Mouse (Mus musculus) urinary bladder, postnatal 36 days (tissue): ENCODE data around the gene Ifnk.

Experiments
- DNase-seq, 2 experiments: peaks; one replicate each; pipeline ENCODE4 v3.0.0; 2022; ENCODE audit warnings: low spot score in 2 of 2, mixed read lengths in 1 of 2

Ifnk gene

DNA sequence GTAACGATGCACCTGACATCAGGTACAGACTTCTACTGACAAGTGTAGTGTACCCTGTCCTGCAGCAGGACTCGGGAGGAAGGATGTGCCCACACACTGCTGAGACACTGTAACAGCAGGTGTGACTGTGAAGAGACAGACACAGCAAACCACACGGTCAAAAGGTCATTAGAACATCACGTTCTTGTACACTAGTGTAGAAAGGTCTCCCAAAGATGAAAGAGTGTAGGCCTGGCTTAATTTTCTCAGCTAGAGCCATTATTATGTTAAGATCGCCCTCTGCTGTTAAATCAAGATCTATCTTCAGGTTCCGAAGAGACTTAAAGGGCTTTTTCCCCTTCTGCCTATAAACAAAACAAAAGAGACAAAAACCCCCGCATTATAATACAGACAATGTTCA, 40.9 kb downstream of the Ifnk start:
- DNase-seq = no peak

GRCm38 (mm10) chr4:35201700-35202099, 49.8 kb downstream of the Ifnk start:
- DNase-seq = no peak
